Mouse (Mus musculus) thymus, adult 2 months (tissue): ENCODE data around the gene Anapc7. TPM values are rescaled to one million over a fixed set of nuclear protein-coding genes. Genes with fewer than 3 reads are reported as not detected.

Experiments used
- DNase-seq: peaks from one replicate; pipeline ENCODE4 v3.0.0; 2021
- H3K27ac ChIP-seq: fragments of 200-500 bp; 2 replicates; pipeline ENCODE4 v1.5.1; 2012; ENCODE audit warnings: low read length, control low read depth; ENCODE audit not compliant: control insufficient read depth, insufficient read depth
- H3K27me3 ChIP-seq: fragments of 200-500 bp; 2 replicates; pipeline ENCODE4 v1.6.1; 2012; ENCODE audit warnings: mild to moderate bottlenecking, low read length, moderate library complexity, mixed read lengths; ENCODE audit not compliant: control insufficient read depth, insufficient read depth
- H3K36me3 ChIP-seq: fragments of 200-500 bp; 2 replicates; pipeline ENCODE4 v1.6.1; 2012; ENCODE audit warnings: mild to moderate bottlenecking, low read length, moderate library complexity; ENCODE audit not compliant: control insufficient read depth, insufficient read depth
- H3K4me1 ChIP-seq: fragments of 200-500 bp; replicated peaks from 2 replicates; pipeline ENCODE4 v1.6.1; 2012; ENCODE audit warnings: low read length; ENCODE audit not compliant: control insufficient read depth, insufficient read depth
- H3K4me3 ChIP-seq: fragments of 200-500 bp; 2 replicates; pipeline ENCODE4 v1.5.1; 2012; ENCODE audit warnings: mild to moderate bottlenecking, low read length, control low read depth, moderate library complexity; ENCODE audit not compliant: control insufficient read depth, insufficient read depth
- CTCF ChIP-seq: fragments of 200-500 bp; IDR thresholded peaks from 2 replicates; pipeline ENCODE4 v1.5.1; 2012; ENCODE audit warnings: mild to moderate bottlenecking, control low read depth, low read length, moderate library complexity, borderline replicate concordance; ENCODE audit not compliant: control insufficient read depth, poor library complexity, insufficient read depth; ENCODE audit errors: extremely low read depth
- POLR2A ChIP-seq: fragments of 200-500 bp; IDR thresholded peaks from 2 replicates; pipeline ENCODE4 v1.6.1; 2012; ENCODE audit warnings: mild to moderate bottlenecking, low read length, control low read depth, moderate library complexity; ENCODE audit not compliant: control insufficient read depth, poor library complexity, insufficient read depth; ENCODE audit errors: extremely low read depth
- WGBS: fragments of 180-500 bp; shearing (Covaris S2); methylation state at CpG from one replicate; pipeline ENCODE4 v1.1.7; 2018; 5-methylcytosine and 5-hydroxymethylcytosine counted together
- polyA plus RNA-seq: library from polyadenylated mRNA; depleted of rRNA; stranded (reverse); fragments of >200 nt; gene quantifications from 2 replicates; pipeline ENCODE4 v1.2.3, GENCODE M21; 2012

Gene Anapc7
- polyA plus RNA-seq, 1 experiment, result 39.9 TPM

- 98% methylated on average over 8 of the region's 8 CpGs for WGBS
- no peak for DNase-seq
- Histone ChIP-seq H3K36me3 (peaks cover 82% of the 10 kb centered on the region), H3K27me3 (no peaks in the 10 kb centered on the region), H3K4me3 (no peak overlapping the region), H3K27ac (no peak overlapping the region), H3K4me1 (no peaks in the 10 kb centered on the region)
- TF ChIP-seq POLR2A, result no peak
- TF ChIP-seq CTCF, result no peak
These were observed 9.7 kb downstream of the Anapc7 start for GRCm38 (mm10) chr5:122431221-122431620.

GRCm38 (mm10) chr5:122434541-122434940, 13.0 kb downstream of the Anapc7 start:
- 94% methylated on average over 4 of the region's 4 CpGs for WGBS
- no peaks in the 10 kb centered on the region for H3K4me1 ChIP-seq
- no peak overlapping the region for H3K4me3 ChIP-seq
- no peak for TF ChIP-seq CTCF
- TF ChIP-seq POLR2A, result no peak
- DNase-seq, result no peak
- H3K27ac ChIP-seq, result no peak overlapping the region
- H3K36me3 ChIP-seq, result peaks cover 99% of the 10 kb centered on the region
- no peaks in the 10 kb centered on the region for H3K27me3 ChIP-seq

GRCm38 (mm10) chr5:122439400-122440094, 18.1 kb downstream of the Anapc7 start:
- H3K4me3 ChIP-seq, result no peak overlapping the region
- WGBS, result 95% methylated on average over 19 of the region's 19 CpGs
- H3K27ac ChIP-seq, result no peak overlapping the region
- TF ChIP-seq CTCF (no peak), POLR2A (no peak)
- no peaks in the 10 kb centered on the region for H3K4me1 ChIP-seq
- H3K27me3 ChIP-seq, result no peaks in the 10 kb centered on the region
- DNase-seq, result no peak
- H3K36me3 ChIP-seq, result peaks cover 99% of the 10 kb centered on the region

- WGBS, result 98% methylated on average over 12 of the region's 12 CpGs
- H3K36me3 ChIP-seq, result peaks cover 93% of the 10 kb centered on the region
These were observed 18.7 kb downstream of the Anapc7 start for GRCm38 (mm10) chr5:122440095-122440630.

GRCm38 (mm10) chr5:122444492-122444891, 23.0 kb downstream of the Anapc7 start:
- Histone ChIP-seq H3K36me3 (peaks cover 50% of the 10 kb centered on the region), H3K4me3 (no peak overlapping the region), H3K27ac (no peak overlapping the region), H3K4me1 (no peaks in the 10 kb centered on the region), H3K27me3 (no peaks in the 10 kb centered on the region)
- WGBS, result 98% methylated on average over 10 of the region's 10 CpGs
- TF ChIP-seq POLR2A (no peak), CTCF (no peak)
- no peak for DNase-seq

More at GRCm38 (mm10) chr5:122440095-122440630, 18.7 kb downstream of the Anapc7 start:
- no peaks in the 10 kb centered on the region for H3K4me1 ChIP-seq
- no peak for DNase-seq
- no peaks in the 10 kb centered on the region for H3K27me3 ChIP-seq
- H3K27ac ChIP-seq, result no peak overlapping the region
- H3K4me3 ChIP-seq, result no peak overlapping the region
- no peak for TF ChIP-seq POLR2A
- no peak for TF ChIP-seq CTCF

- DNase-seq, result no peak
- no peak for TF ChIP-seq CTCF
- TF ChIP-seq POLR2A, result no peak
- H3K36me3 ChIP-seq, result peaks cover 44% of the 10 kb centered on the region
- 96% methylated on average over 11 of the region's 11 CpGs for WGBS
- H3K4me1 ChIP-seq, result no peaks in the 10 kb centered on the region
- no peaks in the 10 kb centered on the region for H3K27me3 ChIP-seq
- no peak overlapping the region for H3K27ac ChIP-seq
- no peak overlapping the region for H3K4me3 ChIP-seq
These were observed 23.6 kb downstream of the Anapc7 start for GRCm38 (mm10) chr5:122445051-122445610.
